Mouse (Mus musculus) c-Kit-positive CD71-negative TER-119-negative erythroid progenitor cells, embryonic 14.5 days (primary cell): ENCODE measurements around the gene Agap3.

Experiments used
- DNase-seq: peaks from one replicate; pipeline ENCODE4 v3.0.0-alpha.2; 2013; ENCODE audit warnings: low read depth

Gene Agap3

GRCm38 (mm10) chr5:24474723-24475261, 22.8 kb downstream of the Agap3 start:
- DNase-seq = no peak

DNA sequence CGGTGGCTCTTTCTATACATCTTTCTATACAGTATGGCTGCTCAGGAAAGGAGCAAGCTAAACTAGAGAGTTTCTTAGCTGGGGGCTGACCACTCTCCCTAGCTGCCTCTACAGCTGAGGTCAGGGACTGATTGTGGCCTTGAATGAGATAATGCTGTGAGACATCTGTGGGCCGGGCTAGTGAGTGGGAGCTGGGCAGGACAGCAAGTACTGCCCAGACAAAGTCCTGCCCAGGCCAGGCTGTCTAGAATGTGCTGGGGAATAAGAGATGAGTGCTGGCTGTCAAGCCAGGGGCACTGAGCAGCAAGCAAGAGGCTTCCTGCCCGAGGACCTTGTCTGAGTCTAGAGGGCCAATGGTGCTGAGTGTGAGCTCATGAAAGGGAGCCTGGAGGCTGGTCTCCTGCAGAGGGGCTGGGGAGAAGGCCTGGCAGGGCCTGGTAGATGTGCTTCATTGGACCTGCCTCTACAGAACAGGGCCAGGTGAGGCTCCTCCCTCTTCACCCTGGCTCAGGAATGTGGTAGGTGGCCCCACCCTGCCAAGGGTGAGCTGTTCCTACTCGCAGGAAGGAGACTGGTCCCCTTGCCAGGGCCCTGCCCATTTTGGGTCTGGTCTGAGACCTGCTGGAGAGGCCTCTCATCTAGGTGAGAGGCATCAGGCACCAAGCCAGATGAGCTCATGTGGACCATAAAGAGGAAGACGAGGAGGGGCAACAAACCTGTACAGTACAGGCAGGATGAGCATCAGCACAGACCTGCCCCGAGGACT, 23.7 kb downstream of the Agap3 start:
- DNase-seq = no peak

DNA sequence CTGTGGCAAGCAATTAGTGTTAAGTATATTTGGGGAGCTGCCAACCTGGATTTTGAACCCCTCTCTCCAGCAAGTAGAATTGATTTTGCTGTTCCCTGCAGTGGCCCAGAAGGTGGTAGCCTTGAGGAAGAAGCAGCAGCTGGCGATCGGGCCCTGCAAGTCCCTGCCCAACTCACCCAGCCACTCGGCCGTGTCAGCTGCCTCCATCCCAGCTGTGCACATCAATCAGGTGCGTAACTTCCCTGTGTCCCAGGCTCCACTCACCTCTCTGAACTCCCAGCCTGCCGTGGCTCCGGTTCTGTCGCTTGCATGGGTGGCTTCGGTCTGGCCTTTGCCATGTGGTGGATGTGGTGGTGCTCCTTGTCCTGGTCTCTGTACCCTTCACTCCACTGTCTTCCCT, 25.9 kb downstream of the Agap3 start:
- no peak for DNase-seq

DNA sequence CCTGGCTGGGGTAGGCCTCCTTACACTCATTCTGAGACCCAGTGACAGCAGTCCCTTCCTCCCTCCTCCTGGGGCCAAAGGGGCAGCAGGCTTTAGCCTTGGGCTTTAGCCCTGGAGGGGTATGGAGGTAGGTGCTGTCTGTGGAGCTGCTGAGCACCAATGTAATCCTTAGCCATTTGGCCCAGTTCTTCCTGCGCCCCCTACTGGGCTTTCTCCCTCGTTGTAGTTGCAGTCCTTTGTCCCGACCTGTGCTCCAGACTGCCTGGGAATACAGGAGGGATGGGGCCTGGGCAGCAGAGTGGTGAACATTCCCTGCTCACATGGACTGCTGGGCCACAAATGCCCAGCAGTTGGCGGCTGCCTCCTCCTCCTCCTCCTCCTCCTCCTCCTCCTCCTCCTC, 29.7 kb downstream of the Agap3 start:
- DNase-seq = no peak

- DNase-seq = no peak
Measured at GRCm38 (mm10) chr5:24482247-24483079, 30.5 kb downstream of the Agap3 start.

DNA sequence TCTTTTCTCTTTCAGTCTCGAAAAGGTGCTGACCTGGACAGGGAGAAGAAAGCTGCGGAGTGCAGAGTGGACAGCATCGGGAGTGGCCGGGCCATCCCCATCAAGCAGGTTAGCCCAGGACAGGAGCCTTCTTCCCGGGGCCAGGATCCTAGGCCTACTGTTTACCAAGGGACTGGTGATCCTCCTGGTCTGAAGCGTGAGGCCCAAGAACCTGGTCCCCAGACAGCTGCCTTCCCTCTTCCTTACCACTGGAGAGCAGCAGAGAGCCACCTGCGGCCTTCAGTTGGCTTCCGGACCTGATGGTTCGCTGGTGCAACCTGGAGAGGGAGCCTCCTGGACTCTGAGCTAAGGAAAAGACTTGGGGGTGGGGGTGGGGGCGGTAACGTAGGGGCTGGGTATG, 31.3 kb downstream of the Agap3 start:
- DNase-seq = peak; percentile 50

DNA sequence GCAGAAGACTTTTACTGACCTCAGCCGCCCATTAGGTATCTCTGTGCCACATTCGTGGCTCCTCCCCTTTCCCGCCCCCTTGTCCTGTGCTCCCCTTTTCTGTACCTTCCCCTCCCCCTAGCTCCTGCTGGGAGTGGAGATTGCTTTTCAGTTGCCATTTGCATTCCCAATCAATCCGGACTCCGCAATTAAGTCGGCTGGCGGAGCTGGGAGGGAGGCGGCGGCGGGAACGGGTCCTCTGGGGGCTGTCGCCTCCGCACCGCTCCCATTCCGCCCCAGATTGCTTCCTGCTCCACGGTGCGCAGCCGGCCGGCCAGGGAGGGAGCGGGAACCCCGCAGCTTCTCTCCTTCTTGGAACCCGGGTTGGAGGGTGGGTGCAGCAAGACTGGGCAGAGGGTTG, 33.0 kb downstream of the Agap3 start:
- no peak for DNase-seq

DNA sequence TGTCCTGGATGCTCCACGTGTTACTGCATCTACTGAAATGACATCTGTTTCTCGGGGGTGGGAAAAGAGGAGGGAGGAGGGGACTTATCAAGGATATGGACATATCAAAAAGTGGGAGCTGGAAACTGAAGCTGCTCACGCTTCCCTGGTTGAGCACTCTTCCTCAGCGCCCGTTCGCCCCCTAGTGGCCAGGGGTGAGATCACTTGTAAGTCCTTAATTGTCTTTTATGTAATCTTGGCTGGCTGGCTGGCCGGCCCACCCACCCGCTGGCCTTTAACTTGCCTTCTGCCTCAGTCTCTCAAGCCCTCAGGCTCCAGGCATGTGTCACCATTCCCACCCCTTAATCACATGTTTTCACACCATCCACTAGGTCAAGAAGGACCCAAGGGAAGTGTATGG, 34.1 kb downstream of the Agap3 start:
- DNase-seq = peak; percentile 74

GRCm38 (mm10) chr5:24486738-24487137, 34.8 kb downstream of the Agap3 start:
- DNase-seq = no peak

GRCm38 (mm10) chr5:24490413-24490920, 38.5 kb downstream of the Agap3 start:
- no peak for DNase-seq

DNA sequence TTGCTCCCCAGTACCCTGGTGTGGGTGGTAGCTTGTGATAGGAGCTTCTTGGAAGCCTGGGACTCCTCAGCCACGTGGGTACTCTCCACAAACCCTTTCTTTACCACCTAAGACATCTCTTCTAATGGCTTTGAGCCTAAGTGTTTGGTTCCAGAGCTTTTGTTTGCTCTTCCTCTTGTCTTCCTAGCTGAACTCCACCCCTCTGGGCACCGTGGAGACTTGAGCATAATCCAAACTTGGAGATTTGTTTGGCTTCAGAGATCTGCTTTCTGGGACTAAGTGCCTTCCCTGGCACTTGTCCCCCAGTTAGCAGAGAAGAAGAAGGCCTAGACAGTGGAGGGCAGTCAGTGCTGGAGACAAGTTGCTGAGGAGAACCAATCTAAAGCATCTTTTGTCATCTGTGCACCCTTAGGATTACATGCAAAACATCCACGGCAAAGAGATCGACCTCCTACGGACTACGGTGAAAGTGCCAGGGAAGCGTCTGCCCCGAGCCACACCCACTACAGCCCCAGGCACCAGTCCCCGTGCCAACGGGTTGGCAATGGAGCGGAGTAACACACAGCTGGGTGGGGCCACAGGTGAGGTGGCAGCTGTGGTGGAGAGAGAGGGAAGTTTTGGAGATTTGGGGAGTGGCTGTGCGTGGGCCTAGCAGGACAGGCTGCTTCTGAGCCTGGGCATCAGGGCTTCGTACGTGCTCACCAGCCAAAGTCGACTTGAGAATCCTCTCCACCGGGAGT, 40.7 kb downstream of the Agap3 start:
- DNase-seq = no peak

- no peak for DNase-seq
Measured at GRCm38 (mm10) chr5:24495019-24495418, 43.0 kb downstream of the Agap3 start.

- DNase-seq = no peak
Measured at GRCm38 (mm10) chr5:24496756-24497155, 44.8 kb downstream of the Agap3 start.

DNA sequence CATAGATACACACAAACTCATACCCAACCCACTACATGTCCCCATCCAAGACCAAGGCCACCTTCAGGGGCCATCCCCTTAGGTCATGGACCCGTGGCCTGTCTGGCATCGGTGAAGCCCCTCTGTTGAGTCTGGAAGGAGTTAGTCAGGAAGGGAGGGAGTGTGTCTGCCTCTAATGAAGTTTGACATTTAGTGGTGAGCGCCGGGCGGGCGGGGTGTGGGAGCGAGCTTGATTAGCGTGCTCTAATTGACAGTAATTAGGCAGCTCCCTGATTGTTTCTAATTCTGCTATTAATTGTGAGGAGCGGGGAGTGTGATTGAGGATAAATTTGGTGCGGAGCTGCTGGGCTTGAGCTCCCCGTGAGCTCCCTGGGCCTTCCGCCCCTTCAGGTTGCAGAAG, 45.5 kb downstream of the Agap3 start:
- no peak for DNase-seq

GRCm38 (mm10) chr5:24499113-24499512, 47.1 kb downstream of the Agap3 start:
- no peak for DNase-seq

GRCm38 (mm10) chr5:24500851-24501250, 48.9 kb downstream of the Agap3 start:
- DNase-seq = no peak

DNA sequence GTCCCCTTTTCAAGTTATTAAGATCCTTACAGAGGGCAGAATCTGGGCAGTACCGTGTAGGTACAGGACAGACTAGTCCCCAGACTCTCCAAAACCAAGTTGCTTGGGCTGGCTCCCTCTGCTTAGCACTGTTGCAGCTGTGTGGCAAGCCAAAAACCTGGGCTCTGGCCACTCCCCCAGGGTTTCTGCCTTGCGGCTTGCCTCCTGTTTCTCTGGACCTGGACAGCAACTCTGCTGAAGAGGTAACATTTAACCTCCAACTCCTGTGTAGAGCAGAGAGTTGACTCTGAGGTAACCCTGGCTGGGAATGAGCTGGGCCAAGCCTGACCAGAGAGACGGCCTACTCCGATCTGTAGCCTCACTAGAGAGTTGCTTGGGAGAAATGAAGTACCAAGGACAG, 50.8 kb downstream of the Agap3 start:
- no peak for DNase-seq

DNA sequence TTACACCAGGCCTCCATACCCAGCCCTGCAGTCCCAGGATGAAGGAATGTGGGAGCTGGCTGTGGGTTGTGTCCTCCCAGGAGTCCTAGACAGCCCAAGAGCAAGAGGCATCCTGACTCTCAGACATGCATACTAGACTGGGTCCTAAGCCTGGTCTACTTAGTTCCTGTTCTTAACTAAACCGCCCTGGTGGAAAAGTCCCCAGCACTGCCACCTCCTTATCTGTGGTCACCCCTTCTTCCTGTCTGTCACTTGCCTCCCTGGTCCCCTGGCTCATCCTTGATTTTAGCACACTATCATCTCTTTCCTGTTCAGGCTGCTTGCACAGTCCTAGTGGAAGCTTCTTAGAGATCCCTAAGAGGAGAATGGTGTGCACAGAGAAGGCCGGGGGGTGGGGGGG, 53.5 kb downstream of the Agap3 start:
- peak; percentile 31 for DNase-seq

DNA sequence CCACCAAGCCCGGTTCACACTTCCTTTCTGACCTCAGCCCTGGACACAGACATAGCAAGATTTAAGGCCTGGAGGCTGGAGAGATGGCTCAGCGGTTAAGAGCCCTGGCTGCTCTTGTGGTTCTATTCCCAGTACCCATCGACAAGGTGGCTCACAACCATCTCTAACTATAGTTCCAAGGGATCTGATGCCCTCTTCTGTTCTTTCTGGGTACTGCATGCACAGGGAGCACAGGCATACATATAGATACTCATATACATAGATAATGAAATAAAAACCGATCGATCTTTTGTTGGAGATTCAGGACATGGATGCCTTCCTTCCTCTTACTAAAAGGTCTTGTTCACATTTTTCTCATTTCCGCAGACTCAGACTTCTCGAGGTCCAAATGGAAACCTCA, 56.4 kb downstream of the Agap3 start:
- no peak for DNase-seq

GRCm38 (mm10) chr5:24510635-24511034, 58.7 kb downstream of the Agap3 start:
- peak; percentile 42 for DNase-seq

- no peak for DNase-seq
Measured at GRCm38 (mm10) chr5:24512271-24512670, 60.3 kb downstream of the Agap3 start.

GRCm38 (mm10) chr5:24521366-24521765, 69.4 kb downstream of the Agap3 start:
- DNase-seq = no peak
